Mouse (Mus musculus) megakaryocyte, embryonic 14.5 days (primary cell): Measurements from ENCODE around the gene Socs7.

ENCODE experiments used
- FLI1 ChIP-seq: IDR thresholded peaks from 2 replicates; pipeline ENCODE4 v1.6.1; 2012; ENCODE audit warnings: low read length, inconsistent platforms, mixed read lengths
- GATA1 ChIP-seq: IDR thresholded peaks from 3 replicates; pipeline ENCODE4 v1.6.1; 2012; ENCODE audit warnings: mixed read lengths, low read length, inconsistent platforms, borderline replicate concordance

DNA sequence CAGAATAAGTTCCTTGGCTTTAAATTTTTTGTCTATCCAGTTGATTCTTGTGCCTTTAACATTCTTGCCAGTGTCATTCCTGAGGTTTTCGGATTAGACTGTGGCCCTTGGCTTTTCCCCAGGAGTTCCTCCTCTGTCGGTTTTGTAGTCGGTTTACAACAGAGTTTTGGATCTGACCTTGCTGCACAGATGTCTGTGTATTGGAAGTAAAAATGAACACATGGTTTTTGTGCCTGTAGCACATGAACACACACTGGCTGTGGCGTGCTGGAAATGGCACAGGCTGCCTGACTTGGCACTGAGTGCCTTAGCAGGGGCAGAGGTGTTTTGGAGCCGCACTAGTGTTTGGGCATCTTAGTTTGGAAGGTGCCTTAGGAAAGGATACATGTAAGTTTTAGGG lies 6.2 kb downstream of the Socs7 start:
- no peak for TF ChIP-seq GATA1
- no peak for TF ChIP-seq FLI1
